Mouse (Mus musculus) erythroid progenitor cell, adult 5-6 weeks (primary cell): Measurements from ENCODE around the gene Timm13. TPM values are rescaled to one million over a fixed set of nuclear protein-coding genes. Genes with fewer than 3 reads are reported as not detected.

Source experiments
- ATAC-seq: replicated peaks from 2 replicates; pipeline ENCODE4 v1.8.0; 2016; ENCODE audit warnings: moderate number of reproducible peaks, mild to moderate bottlenecking, moderate TSS enrichment, inconsistent platforms; ENCODE audit not compliant: poor library complexity, low FRiP score, severe bottlenecking
- total RNA-seq, 2 experiments: library from RNA; stranded (forward) in 1 of 2; stranded (reverse) in 1 of 2; fragments of 150-400 nt in 1 of 2; fragments of 186-747, 209-891 nt in 1 of 2; gene quantifications; 2 replicates each; pipeline versions ENCODE4 v1.2.3 to v1.2.4; 2015 to 2017; ENCODE audit warnings: low replicate concordance in 2 of 2

Timm13 gene
- total RNA-seq, 2 experiments from 2014 or later, result 7.6 to 17.6 TPM

DNA sequence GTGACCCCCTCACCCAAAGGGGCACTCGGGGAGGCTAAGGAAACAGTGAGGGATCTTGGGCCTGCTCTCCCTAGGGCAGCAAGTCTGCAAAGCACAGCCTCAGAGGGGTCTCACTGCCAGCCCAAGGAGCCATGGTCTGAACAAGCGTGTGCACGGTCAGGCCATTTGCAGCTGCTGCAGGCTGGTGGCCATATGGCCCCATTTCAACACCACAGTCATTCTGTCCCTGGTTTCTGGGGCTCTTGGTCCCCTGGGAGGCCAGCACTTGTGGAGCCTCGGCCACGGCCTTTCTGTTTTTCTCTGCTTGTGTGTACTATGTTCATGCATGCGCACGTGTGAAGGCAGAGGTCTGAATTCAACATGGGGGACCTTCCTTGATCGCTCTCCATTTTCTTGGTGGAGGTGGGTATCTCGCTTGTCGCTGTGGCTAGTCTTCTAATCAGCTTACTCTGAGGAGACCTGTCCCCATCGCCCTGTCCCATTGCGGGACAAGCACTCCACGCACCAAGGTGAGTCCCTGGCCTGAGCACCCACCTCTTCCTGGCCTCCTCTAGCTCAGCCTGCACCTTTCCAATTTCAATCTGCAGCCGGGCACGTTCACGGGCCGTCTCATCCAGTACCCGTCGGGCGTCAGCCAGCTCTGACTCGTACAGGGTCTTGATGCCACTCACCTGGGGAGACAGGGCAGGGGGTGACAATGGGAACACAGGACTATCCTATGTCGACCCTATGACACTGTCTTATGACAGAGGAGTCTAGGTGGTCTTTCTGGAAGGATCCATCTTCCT lies 8.8 kb upstream of the Timm13 start:
- ATAC-seq, result no peak

DNA sequence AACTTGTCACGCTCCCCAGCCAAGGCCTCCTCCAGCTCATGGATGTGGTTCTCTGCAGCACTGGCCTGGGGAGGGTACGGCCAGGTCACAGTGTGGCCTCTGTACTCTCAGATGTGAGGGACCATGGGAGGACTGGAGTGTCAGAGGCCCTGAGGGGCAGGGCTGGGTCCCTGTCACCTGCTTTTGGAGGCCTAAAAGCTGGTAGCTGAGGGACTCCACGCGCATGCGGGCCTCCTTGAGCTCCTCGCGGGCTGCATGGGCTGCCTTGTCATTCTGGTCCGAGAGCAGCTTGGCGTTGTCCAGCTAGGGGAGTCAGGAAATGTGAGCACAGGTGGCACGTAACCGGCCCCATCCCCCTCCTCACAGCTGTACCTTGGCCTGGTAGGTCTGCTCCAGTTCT lies 3.9 kb upstream of the Timm13 start:
- ATAC-seq, result no peak

DNA sequence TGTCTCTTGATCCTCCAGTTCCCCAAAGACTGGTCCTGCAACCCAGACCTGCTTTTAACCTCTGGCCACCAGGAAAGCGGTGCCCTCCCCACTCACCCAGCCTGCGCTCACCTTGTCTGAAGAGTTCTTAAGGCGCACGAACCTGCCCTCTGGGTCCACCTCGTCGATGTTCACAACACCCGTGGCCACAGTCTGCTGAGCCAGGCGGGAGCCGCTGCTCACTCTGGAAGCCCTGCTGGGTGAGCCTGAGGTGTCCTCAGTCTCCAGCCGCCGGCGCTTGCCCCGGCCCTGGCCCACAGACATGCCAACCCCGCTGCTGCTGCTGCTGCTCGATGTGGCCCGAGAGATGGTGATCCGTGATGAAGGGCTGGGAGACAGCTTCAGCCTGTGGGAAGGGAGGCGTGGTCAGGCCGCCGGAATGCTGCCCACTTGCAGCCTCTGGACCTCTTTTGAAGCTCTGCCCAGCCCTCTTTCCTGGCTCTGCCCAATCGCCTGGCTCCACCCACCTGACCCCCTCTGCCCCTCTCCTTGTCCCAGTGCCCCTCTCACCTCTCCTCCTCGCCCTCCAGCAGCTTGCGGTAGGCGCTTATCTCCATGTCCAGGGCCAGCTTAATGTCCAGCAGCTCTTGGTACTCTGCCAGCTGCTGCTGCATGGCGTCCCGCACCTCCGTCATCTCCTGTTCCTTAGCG lies 3.4 kb upstream of the Timm13 start:
- no peak for ATAC-seq

DNA sequence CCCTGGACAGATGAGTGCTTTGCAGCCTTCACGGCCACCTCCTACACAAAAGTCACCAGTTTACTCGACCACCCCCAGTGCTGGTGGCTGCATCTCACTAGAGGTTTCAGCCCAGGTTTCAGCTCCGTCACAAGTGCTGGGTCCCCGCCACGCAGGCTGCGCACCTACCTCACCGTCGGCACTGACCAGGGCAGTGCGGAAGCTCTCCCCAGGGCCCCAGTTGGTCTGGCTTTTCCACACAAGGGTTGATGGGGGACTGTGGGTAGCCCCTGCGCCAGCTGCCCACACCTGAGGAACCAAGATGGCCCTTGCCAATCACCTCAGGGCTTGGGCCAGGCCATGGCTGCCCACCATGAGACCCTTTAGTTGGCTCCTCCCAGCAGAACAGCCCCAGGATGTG lies 2.5 kb upstream of the Timm13 start:
- ATAC-seq, result no peak

DNA sequence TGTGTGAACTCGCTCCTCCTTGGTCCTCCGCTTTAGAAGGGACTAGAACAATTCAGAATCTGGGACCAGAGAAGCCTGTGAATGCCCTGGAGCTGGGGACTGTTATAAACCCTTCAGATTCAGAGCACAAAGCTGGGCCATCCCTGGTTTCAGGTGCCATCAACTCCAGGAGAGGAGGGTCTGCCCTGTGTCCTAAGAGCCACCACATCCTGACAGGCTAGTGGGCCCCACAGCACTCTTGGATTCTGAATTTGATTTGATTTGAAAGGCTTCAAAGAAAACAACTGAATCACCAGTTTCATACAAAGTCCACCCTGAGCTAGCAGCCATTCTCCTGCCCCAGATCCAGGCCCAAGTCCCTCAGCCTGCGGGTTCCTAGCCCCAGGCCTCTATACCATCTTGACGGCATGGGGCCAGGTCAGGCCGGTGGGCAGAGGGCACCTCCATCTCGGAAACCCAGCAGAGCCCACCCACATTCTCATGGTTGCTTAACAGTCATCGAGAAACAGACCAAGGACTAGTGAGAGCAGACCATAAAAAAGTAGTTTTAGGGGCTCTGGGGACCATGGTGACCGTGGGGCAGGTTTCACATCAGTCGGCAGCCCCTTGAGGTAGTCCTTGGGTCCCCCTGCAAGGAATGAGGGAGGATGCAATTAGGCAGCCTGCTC lies 1.6 kb upstream of the Timm13 start:
- ATAC-seq, result no peak

DNA sequence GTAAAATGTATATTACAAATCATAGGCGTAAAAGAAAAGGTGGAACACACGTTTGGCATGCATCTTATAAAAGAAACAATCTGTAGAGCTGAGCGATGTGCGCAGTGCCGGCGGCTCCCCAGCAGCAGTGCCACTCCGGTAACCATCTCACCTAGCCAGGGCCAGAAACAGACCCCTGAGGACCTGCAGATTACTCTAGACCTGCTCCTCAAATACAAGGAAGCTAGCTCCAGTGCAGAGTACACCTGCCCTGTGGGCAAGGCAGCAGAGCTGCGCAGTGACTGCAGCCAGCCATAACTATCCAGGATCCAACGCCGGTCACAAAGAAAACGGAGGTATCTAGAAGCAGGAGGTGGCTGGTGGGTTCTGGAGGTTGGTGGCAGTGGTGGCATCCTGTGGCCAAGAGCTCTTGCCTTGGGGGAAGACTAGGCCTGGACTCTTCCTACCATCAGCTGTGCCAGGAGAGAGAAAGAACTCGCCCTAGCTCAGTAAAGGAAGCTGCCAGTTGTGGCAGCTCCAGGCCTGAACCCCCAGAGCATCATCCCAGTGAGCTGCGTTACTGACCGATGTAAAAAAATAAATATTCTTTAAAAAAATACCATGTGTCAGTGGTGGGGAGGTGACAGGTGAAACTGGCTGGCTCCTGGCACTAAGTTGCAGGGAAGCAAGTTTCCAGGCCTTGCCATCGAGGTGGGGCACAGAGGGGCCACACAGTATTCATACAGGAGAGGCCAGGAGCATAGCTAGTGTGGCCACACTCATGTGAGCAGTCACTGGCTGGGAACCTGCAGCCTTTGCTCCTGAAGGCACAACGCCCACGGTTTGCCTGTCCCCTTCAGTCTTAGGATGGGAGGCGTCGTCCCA lies 872 bp upstream of the Timm13 start:
- no peak for ATAC-seq

DNA sequence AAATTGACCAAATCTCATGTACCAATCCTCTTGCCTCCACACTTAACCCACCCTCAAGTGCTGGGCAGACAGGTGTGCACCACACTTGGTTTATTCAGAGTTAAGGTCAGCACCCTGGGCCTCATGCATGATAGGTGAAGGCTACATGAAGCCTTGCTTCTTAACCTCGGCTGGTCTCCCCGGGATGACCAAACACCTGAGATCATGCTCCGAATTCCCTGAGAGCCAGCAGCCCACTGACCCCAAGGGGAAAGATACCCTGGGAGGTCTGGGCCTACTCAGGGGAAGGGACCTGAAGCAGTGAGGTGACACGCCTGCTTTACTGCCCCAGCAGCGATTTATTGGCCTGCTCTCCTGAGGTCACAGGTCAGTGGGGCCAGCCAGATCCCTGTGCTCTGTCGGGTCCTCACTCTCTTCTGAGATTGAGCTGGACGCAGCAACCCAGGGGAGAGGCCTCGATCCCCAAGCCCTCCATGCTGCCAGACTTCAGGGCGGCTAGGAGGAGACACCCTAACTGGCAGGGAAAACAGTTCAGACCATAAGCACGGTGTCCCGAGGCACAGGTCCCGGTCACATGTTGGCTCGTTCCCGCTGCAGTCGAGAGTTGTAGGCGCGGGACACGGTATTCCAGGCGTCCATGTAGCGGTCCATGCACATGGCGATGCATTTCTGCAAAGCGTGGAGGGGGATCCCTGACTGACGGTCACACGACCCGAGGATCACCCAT lies 1.0 kb downstream of the Timm13 start:
- ATAC-seq, result 0 out of 2 replicates have a peak, but pooled peaks have one; percentile 1

DNA sequence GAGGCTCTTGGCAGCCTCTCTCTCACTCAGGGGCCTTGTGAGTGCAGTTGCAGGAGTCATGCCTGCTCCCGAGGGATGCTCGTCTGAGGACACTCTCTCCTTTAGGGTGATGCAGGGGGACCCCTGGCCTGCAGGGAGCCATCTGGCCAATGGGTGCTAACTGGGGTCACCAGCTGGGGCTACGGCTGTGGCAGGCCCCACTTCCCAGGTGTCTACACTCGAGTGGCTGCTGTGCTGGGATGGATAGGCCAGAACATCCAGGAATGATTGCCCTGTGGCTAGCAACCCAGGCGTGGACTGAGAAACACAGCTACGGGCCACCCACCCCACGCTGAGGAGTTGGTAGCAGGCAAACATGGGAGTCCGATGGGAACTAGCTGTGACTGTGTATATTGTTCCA lies 1.7 kb downstream of the Timm13 start:
- no peak for ATAC-seq

DNA sequence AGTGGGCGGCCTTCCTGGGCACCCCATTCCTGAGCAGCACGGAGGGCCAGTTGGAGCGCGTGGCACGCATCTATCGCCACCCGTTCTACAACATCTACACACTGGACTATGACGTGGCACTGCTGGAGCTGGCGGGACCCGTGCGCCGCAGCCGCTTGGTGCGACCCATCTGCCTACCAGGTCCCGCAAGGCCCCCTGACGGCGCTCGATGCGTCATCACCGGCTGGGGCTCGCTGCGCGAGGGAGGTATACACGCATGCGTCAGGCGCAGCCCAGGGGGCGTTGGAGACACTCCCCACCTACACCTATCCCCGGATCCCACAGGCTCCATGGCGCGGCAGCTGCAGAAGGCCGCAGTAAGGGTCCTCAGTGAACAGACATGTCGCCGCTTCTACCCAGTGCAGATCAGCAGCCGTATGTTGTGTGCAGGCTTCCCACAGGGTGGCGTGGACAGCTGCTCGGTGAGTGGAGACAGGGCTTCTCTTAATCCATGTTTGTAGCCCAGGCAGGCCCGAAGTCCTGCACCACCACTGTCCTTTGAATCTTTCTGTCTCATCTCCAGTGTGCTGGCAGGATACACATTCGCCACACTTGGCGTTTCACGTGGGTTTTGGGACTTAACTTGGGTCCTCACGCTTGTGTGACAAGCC lies 2.8 kb downstream of the Timm13 start:
- ATAC-seq, result no peak

DNA sequence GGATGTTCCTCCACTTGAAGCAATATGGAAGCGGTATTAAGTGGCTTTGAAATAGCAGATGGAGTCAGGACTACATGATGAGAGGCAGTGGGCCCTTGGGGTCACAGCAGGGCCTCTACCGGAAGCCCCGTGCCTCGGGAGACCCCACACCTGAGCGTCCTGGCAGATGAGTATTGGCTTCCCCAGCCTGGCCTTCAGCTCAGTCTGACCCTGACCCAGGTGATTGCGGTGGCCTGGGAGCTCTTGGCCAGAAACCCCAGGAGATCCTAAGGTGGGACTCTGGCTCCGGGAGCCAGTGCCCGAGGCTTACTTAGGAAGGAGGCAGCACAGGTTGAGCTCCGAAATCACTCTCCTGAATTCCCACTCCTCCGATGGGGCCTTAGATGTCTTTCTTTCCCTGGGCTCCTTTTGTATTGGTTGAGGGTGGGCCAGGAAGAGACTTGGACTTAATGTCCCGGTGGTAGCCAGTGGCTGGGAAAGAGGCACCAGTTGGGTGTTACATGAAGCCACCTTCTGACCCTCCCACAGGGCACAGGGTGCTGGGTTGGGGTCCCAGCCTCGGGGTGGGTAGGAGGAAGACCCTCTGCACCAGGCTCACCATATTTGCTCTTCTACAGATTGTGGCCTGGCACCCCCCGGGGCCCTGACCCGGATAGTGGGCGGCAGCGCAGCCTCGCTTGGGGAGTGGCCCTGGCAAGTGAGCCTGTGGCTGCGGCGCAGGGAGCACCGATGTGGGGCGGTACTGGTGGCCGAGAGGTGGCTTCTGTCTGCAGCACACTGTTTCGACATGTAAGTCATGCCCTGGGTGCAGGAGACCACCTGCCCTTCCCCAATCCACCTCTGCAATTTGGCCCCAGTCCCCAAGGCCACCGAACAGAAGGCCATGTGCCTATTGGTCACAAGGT lies 3.9 kb downstream of the Timm13 start:
- ATAC-seq, result no peak

DNA sequence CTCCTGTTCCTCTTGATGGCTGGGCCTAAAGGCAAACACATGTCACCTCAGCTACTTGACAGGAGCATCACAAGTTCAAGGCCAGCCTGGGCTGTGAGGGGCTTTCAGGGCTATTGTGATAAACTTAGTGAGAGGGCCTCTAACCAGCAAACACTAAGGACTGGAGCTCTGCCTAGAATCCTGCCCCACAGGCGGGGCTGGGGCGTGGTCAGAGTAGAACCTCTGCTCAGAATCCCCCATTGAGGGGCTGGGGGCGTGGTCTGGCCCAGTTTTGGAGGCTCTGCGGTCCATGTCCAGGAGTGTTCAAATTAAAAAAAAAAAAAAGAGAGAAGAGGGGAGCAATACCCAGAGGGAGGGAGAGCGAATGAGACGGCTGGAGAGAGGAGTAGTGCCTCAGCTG lies 5.1 kb downstream of the Timm13 start:
- no peak for ATAC-seq

DNA sequence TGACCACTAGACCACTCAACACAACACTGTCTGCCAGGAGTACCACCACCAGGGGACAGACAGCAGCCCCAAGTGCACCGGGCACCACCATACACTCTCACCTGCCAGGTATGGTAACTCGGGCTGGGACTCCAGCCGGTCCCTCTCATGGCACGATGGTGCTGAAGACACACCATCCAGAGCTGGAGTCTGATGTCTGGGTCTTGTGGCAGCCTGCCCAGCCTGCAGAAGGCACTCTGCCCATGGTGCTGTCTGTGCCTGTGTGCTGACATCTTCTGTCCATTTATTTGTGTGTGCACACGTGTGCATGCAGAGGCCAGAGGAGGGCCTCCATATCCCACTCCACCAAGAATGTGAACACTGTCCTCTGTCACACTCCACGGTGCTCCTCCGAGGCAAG lies 5.7 kb downstream of the Timm13 start:
- no peak for ATAC-seq

DNA sequence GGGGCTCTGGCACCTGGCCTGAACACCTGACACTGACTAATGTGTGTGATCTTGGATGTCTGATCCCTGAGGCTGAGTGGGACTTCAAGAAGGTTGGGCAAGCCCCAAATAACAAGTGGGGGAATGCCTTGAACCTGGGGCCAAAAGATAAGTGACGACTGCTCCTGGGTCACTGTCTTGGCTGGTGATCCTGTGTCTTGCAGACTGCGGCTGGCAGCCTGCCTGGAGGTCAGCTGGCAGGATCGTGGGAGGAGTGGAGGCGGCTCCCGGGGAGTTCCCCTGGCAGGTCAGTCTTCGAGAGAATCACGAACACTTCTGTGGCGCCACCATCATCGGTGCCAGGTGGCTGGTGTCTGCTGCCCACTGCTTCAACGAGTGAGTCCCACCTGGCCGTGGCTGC lies 13.6 kb downstream of the Timm13 start:
- ATAC-seq, result peak; percentile 75

DNA sequence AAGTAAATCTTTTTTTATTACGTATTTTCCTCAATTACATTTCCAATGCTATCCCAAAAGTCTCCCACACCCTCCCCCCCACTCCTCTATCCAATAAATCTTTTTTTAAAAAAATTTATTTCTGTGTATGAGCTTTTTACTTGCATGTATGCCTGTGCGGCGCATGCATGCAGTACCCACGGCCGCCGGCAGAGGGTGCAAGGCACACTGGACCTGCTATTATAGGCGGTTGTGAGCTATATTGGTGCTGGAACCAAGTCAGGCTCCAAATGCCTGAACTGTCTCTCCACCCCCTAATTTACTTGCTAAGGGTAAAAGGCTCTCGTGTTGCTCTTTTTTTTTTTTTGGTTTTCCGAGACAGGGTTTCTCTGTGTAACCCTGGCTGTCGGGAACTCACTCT lies 19.5 kb downstream of the Timm13 start:
- peak; percentile 51; the same call in 1 of the 2 replicates for ATAC-seq

DNA sequence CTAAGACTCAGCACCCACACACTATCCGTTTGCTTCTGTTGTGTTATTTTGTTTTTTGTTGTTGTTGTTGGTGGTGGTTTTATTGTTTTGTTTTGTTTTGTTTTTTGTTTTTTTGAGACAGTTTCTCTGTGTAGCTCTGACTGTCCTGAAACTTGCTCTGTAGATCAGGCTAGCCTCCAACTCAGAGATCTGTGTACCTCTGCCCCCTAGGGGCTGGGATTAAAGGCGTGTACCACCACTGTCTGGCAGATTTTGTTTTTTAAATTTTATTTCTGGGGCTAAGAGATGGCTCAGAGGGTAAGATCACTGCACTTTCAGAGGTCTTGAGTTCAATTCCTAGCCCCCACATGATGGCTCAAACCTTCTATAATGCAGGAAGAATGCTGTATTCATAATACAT lies 19.9 kb downstream of the Timm13 start:
- no peak for ATAC-seq

DNA sequence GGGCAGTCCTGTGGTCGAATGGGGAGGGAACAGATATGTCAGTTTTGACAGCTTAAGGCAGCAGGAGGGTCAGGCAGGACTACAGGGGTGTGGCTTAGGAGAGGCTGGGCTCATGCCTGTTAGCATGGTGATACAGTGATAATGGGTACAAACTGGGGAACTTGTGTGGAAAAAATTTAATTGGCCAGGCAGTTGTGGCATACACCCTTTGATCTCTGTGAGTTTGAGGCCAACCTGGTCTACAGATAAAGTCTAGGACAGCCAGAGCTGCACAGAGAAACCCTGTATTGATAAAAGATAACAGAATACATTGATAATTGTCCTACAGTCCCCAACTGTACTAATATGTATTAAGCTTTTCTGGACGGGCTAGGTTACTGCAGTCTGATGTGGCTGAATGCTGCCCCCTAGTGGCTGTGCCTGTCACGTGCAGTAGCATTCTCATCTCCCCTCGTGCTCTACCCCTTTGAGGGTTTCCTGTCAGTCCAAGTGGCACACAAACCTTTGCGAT lies 20.6 kb downstream of the Timm13 start:
- ATAC-seq, result peak; percentile 83

DNA sequence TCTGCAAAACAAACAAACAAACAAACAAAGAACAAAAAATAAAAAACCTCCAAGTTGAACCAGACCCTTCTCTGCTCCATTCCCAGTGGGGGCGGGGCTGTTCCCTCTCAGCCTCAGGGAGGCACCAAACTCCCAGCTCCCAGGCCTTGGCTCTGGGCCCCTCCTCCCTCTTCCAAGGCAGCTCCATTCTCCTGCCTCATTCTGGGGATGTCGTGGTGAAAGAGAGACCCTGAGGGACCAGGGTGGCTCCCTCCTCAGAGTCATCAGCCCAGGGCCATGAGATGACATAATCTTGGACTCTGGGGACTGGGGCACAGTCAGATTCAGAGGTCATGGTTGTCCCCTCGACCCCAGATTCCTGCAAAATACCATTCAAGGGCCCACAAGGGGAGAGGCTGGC lies 24.2 kb downstream of the Timm13 start:
- no peak for ATAC-seq

DNA sequence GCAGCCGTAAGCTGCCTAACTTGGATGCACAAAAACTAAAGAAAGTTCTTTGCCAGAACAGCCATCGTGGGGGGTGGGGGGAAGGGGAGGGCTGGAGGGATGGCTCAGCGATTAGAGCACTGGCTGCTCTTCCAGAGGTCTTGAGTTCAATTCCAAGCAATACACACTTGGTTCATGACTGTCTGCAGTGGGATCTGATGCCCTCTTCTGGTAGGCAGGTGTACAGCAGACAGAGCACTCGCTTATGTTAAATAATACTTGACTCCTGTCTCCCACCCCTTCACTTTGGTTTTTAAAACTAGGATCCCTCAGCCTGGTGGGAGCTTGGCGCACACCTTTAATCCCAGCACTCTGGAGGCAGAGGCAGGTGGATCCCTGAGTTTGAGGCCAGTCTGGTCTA lies 24.7 kb downstream of the Timm13 start:
- peak; percentile 55; the same call in 1 of the 2 replicates for ATAC-seq
